Mouse (Mus musculus): ENCODE measurements around the gene Txn2. TPM values are rescaled to one million over a fixed set of nuclear protein-coding genes. Genes with fewer than 3 reads are reported as not detected.

Txn2 gene
- polyA plus RNA-seq, 1 experiment from 2014 or later, result 249 TPM

GRCm38 (mm10) chr15:77955440-77956403, 26.9 kb upstream of the Txn2 start:
- Histone ChIP-seq H3K9me3 (replicated peaks) (no peaks in the 10 kb centered on the region), H3K9ac (peak overlapping the region; percentile 53), H3K4me1 (peaks cover 27% of the 10 kb centered on the region), H3K4me3 (peak overlapping the region; percentile 54), H3K27me3 (replicated peaks) (peaks cover 50% of the 10 kb centered on the region), H3K36me3 (peaks cover 30% of the 10 kb centered on the region), H3K4me2 (peak overlapping the region; percentile 80), H3K27ac (no peak overlapping the region)
- 0 out of 2 replicates have a peak, but pooled peaks have one; percentile 3 for ATAC-seq
- WGBS (ENCODE audit: insufficient replicate concordance), result 13% methylated on average over 52 of the region's 52 CpGs

DNA sequence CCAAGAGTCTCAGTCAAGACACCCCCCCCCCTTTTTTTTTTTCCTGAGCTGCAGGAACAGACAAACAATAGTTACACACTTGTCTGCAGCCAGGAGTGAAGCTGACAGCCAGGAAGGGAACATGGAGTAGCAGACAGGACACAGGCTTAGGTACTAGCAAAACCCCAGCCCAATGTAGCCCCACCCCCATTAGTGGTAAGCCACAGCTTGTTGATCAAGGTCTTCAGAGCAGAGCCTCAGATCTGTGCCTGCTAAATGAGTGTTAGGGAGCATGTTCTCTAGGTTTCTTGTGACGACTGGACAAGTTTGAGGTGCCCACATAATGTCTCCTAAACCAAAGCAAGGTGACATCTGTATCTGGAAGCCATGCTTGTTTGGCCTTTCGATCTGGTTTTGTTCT, 25.6 kb upstream of the Txn2 start:
- peaks cover 27% of the 10 kb centered on the region for H3K4me1 ChIP-seq
- H3K9ac ChIP-seq, result no peak overlapping the region
- 61% methylated on average over 2 of the region's 2 CpGs for WGBS (ENCODE audit: insufficient replicate concordance)
- H3K27ac ChIP-seq, result no peak overlapping the region
- no peak overlapping the region for H3K4me2 ChIP-seq
- no peak overlapping the region for H3K4me3 ChIP-seq
- H3K36me3 ChIP-seq, result peaks cover 17% of the 10 kb centered on the region
- H3K9me3 ChIP-seq (replicated peaks), result no peaks in the 10 kb centered on the region
- ATAC-seq, result no peak
- H3K27me3 ChIP-seq (replicated peaks), result peaks cover 50% of the 10 kb centered on the region

DNA sequence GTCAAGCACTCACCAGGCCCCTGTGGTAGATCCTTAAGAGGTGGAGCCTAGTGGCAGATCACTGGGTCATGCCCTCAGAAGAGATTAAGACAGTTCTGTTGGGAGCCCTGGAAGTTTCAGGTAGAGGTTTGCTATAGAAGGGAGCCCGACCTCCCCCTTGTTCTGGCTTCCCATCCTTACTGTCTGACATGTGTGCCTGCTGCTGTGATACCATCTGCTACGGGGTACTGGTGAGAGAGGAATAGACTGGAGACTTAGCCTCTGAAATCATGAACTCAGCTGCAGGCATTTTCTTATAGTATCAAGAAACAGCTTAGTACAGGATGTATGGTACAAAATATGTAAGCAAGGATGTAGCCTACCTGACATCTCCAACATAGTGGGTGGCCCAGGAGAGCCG, 24.1 kb upstream of the Txn2 start:
- Histone ChIP-seq H3K27me3 (replicated peaks) (peaks cover 50% of the 10 kb centered on the region), H3K4me3 (no peak overlapping the region), H3K27ac (no peak overlapping the region), H3K4me2 (no peak overlapping the region), H3K4me1 (peaks cover 27% of the 10 kb centered on the region), H3K9ac (no peak overlapping the region), H3K9me3 (replicated peaks) (no peaks in the 10 kb centered on the region), H3K36me3 (0 out of 2 replicates have a peak, but pooled peaks cover 3% of the 10 kb centered on the region)
- no peak for ATAC-seq
- 73% methylated on average over 3 of the region's 3 CpGs for WGBS (ENCODE audit: insufficient replicate concordance)

- no peak for ATAC-seq
- WGBS (ENCODE audit: insufficient replicate concordance), result 77% methylated on average over 7 of the region's 7 CpGs
- Histone ChIP-seq H3K27ac (no peak overlapping the region), H3K4me2 (no peak overlapping the region), H3K9ac (no peak overlapping the region), H3K4me3 (no peak overlapping the region), H3K4me1 (no peaks in the 10 kb centered on the region), H3K9me3 (replicated peaks) (no peaks in the 10 kb centered on the region), H3K36me3 (0 out of 2 replicates have a peak, but pooled peaks cover 3% of the 10 kb centered on the region), H3K27me3 (replicated peaks) (peaks cover 12% of the 10 kb centered on the region)
These were observed 20.3 kb upstream of the Txn2 start for GRCm38 (mm10) chr15:77949061-77949460.

- no peaks in the 10 kb centered on the region for H3K4me1 ChIP-seq
- no peak overlapping the region for H3K9ac ChIP-seq
- no peaks in the 10 kb centered on the region for H3K9me3 ChIP-seq (replicated peaks)
- ATAC-seq, result no peak
- no peaks in the 10 kb centered on the region; the same call in 1 of the 2 replicates for H3K36me3 ChIP-seq
- H3K27ac ChIP-seq, result no peak overlapping the region
- 0 out of 2 replicates have a peak, but pooled peaks cover 4% of the 10 kb centered on the region for H3K27me3 ChIP-seq (replicated peaks)
- no peak overlapping the region for H3K4me2 ChIP-seq
- H3K4me3 ChIP-seq, result no peak overlapping the region
- WGBS (ENCODE audit: insufficient replicate concordance), result 45% methylated on average over 4 of the region's 4 CpGs
These were observed 16.9 kb upstream of the Txn2 start for GRCm38 (mm10) chr15:77945711-77946110.

- Histone ChIP-seq H3K9ac (no peak overlapping the region), H3K27ac (no peak overlapping the region), H3K36me3 (no peaks in the 10 kb centered on the region; the same call in 1 of the 2 replicates), H3K4me3 (no peak overlapping the region), H3K27me3 (replicated peaks) (0 out of 2 replicates have a peak, but pooled peaks cover 7% of the 10 kb centered on the region), H3K4me2 (no peak overlapping the region), H3K4me1 (no peaks in the 10 kb centered on the region), H3K9me3 (replicated peaks) (no peaks in the 10 kb centered on the region)
- WGBS (ENCODE audit: insufficient replicate concordance), result 66% methylated on average over 3 of the region's 3 CpGs
- ATAC-seq, result no peak
These were observed 12.8 kb upstream of the Txn2 start for GRCm38 (mm10) chr15:77941563-77941962.

- Histone ChIP-seq H3K27me3 (replicated peaks) (peaks cover 23% of the 10 kb centered on the region; the same call in 1 of the 2 replicates), H3K9ac (no peak overlapping the region), H3K4me1 (peaks cover 5% of the 10 kb centered on the region), H3K4me2 (no peak overlapping the region), H3K4me3 (no peak overlapping the region), H3K36me3 (no peaks in the 10 kb centered on the region; the same call in 1 of the 2 replicates), H3K9me3 (replicated peaks) (no peaks in the 10 kb centered on the region), H3K27ac (no peak overlapping the region)
- WGBS (ENCODE audit: insufficient replicate concordance), result 63% methylated on average over 5 of the region's 5 CpGs
- no peak for ATAC-seq
These were observed 9.7 kb upstream of the Txn2 start for GRCm38 (mm10) chr15:77938516-77938915.

DNA sequence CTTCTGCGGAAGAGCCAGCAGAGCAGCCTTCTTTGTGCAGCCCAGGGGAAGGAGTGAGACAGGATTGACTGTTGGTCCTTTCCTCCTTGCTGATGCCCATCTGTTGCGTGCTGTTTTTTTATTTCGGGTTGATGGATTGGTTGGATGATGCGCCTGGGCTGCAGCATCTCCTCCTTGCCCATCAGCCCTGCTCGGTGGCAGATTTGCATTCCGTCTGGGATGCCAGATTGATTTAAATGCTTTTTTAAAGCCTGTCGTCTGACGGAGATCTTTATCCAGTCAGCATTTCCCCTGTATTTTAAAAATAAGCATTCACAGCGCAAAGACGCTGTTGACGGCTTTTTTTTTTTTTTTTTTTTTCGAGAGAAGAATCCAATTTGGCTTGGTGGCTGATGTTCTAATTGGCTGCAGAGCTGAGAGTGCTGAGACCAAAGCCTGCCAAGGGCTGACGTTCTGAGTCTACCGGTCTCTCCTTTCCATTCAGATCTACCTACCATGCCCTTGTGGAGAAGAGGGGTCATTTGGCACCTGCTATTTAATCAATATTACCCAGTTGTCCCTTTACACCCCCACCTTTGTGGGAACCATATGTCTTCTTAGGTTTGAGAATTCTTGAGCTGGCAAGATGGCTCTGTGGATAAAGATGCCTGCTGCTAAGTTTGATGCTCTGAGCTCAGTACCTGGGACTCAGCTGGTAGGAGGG, 7.0 kb upstream of the Txn2 start:
- no peaks in the 10 kb centered on the region for H3K9me3 ChIP-seq (replicated peaks)
- H3K36me3 ChIP-seq, result no peaks in the 10 kb centered on the region
- no peak overlapping the region for H3K27ac ChIP-seq
- no peak overlapping the region for H3K9ac ChIP-seq
- peaks cover 19% of the 10 kb centered on the region; the same call in 1 of the 2 replicates for H3K27me3 ChIP-seq (replicated peaks)
- no peak overlapping the region for H3K4me2 ChIP-seq
- peaks cover 30% of the 10 kb centered on the region for H3K4me1 ChIP-seq
- H3K4me3 ChIP-seq, result no peak overlapping the region
- ATAC-seq, result no peak
- WGBS (ENCODE audit: insufficient replicate concordance), result 72% methylated on average over 14 of the region's 14 CpGs

GRCm38 (mm10) chr15:77934968-77935367, 6.2 kb upstream of the Txn2 start:
- no peak for ATAC-seq
- H3K4me1 ChIP-seq, result peaks cover 39% of the 10 kb centered on the region
- no peaks in the 10 kb centered on the region for H3K36me3 ChIP-seq
- H3K9me3 ChIP-seq (replicated peaks), result no peaks in the 10 kb centered on the region
- peaks cover 19% of the 10 kb centered on the region; the same call in 1 of the 2 replicates for H3K27me3 ChIP-seq (replicated peaks)
- no peak overlapping the region for H3K4me2 ChIP-seq
- WGBS (ENCODE audit: insufficient replicate concordance), result 48% methylated on average over 5 of the region's 5 CpGs
- H3K9ac ChIP-seq, result no peak overlapping the region
- no peak overlapping the region for H3K4me3 ChIP-seq
- H3K27ac ChIP-seq, result no peak overlapping the region

DNA sequence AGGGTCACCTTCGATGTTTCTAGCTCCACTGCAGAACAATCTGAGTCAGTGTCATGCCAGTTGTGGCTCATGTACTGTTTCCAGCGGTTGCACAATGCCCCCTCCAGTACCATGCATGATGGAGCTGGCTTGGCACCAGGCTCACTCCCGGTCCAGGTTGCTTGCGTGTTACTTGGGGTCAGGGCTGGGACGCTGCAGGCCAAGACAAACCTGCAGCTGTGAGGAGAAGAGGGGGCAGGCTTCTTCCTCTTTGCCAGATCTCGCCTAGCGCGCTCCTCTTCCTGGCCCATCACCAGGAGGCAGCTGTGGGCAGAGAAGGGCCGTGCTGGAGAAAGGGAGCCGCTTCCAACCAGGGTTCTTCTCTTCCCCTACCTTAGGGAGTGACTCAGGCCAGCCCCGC, 5.5 kb upstream of the Txn2 start:
- peaks cover 19% of the 10 kb centered on the region; the same call in 1 of the 2 replicates for H3K27me3 ChIP-seq (replicated peaks)
- no peak overlapping the region for H3K9ac ChIP-seq
- H3K4me2 ChIP-seq, result 0 out of 2 replicates have a peak overlapping the region, but pooled peaks have one; percentile 31
- no peak for ATAC-seq
- WGBS (ENCODE audit: insufficient replicate concordance), result 62% methylated on average over 11 of the region's 11 CpGs
- peaks cover 45% of the 10 kb centered on the region for H3K4me1 ChIP-seq
- no peaks in the 10 kb centered on the region for H3K9me3 ChIP-seq (replicated peaks)
- H3K4me3 ChIP-seq, result no peak overlapping the region
- no peak overlapping the region for H3K27ac ChIP-seq
- H3K36me3 ChIP-seq, result no peaks in the 10 kb centered on the region

GRCm38 (mm10) chr15:77933770-77934169, 5.0 kb upstream of the Txn2 start:
- Histone ChIP-seq H3K9me3 (replicated peaks) (no peaks in the 10 kb centered on the region), H3K4me3 (no peak overlapping the region), H3K27me3 (replicated peaks) (peaks cover 19% of the 10 kb centered on the region; the same call in 1 of the 2 replicates), H3K36me3 (no peaks in the 10 kb centered on the region), H3K4me2 (peak overlapping the region; percentile 31), H3K27ac (no peak overlapping the region), H3K9ac (no peak overlapping the region), H3K4me1 (peaks cover 46% of the 10 kb centered on the region)
- WGBS (ENCODE audit: insufficient replicate concordance), result 1% methylated on average over 14 of the region's 14 CpGs
- ATAC-seq, result no peak

GRCm38 (mm10) chr15:77933222-77933621, 4.4 kb upstream of the Txn2 start:
- Histone ChIP-seq H3K4me1 (peaks cover 48% of the 10 kb centered on the region), H3K27ac (no peak overlapping the region), H3K4me2 (no peak overlapping the region), H3K9me3 (replicated peaks) (no peaks in the 10 kb centered on the region), H3K9ac (no peak overlapping the region), H3K4me3 (no peak overlapping the region), H3K36me3 (no peaks in the 10 kb centered on the region), H3K27me3 (replicated peaks) (peaks cover 19% of the 10 kb centered on the region; the same call in 1 of the 2 replicates)
- 48% methylated on average over 3 of the region's 3 CpGs for WGBS (ENCODE audit: insufficient replicate concordance)
- ATAC-seq, result no peak
